Mouse (Mus musculus) hindbrain, embryonic 14.5 days (tissue): Measurements from ENCODE around the gene Nrp2. TPM values are rescaled to one million over a fixed set of nuclear protein-coding genes. Genes with fewer than 3 reads are reported as not detected.

Source experiments
- ATAC-seq: fragments of 200-750 bp; cut with Nextera tagmentation; 2 replicates; pipeline ENCODE4 v1.8.0; 2017; ENCODE audit warnings: moderate number of reproducible peaks, mild to moderate bottlenecking, moderate TSS enrichment, moderate library complexity; ENCODE audit not compliant: low FRiP score
- DNase-seq: peaks from one replicate; pipeline ENCODE4 v3.0.0-alpha.2; 2015; ENCODE audit warnings: low spot score
- H3K27ac ChIP-seq: fragments of 300-500 bp; sonication (generic); 2 replicates; pipeline ENCODE4 v1.5.1; 2014; ENCODE audit warnings: mild to moderate bottlenecking, moderate library complexity
- H3K27me3 ChIP-seq: fragments of 300-500 bp; sonication (generic); 2 replicates; pipeline ENCODE4 v1.6.1; 2014; ENCODE audit warnings: mild to moderate bottlenecking, low read length, mixed read lengths; ENCODE audit not compliant: control insufficient read depth, insufficient read depth
- H3K36me3 ChIP-seq: fragments of 300-500 bp; sonication (generic); replicated peaks from 2 replicates; pipeline ENCODE4 v1.6.1; 2014; ENCODE audit not compliant: control insufficient read depth, insufficient read depth
- H3K4me1 ChIP-seq: fragments of 300-500 bp; sonication (generic); replicated peaks from 2 replicates; pipeline ENCODE4 v1.6.1; 2014; ENCODE audit warnings: antibody characterized with exemption, low read length, mixed read lengths; ENCODE audit not compliant: control insufficient read depth, insufficient read depth
- H3K4me2 ChIP-seq: fragments of 300-500 bp; sonication (generic); replicated peaks from 2 replicates; pipeline ENCODE4 v1.6.1; 2014; ENCODE audit warnings: mild to moderate bottlenecking, moderate library complexity
- H3K4me3 ChIP-seq: fragments of 300-500 bp; sonication (generic); replicated peaks from 2 replicates; pipeline ENCODE4 v1.5.1; 2014; ENCODE audit warnings: mild to moderate bottlenecking, low read length
- H3K9ac ChIP-seq: fragments of 300-500 bp; sonication (generic); 2 replicates; pipeline ENCODE4 v1.6.1; 2014
- H3K9me3 ChIP-seq: fragments of 300-500 bp; sonication (generic); 2 replicates; pipeline ENCODE4 v1.6.1; 2016; ENCODE audit warnings: low read length; ENCODE audit not compliant: control insufficient read depth
- WGBS: fragments of 180-500 bp; shearing (Covaris S2); extraction: QIAGEN DNeasy Blood & Tissue Kit; methylation state at CpG from one replicate; pipeline ENCODE4 v1.1.7; 2014; 5-methylcytosine and 5-hydroxymethylcytosine counted together
- polyA plus RNA-seq: library from polyadenylated mRNA; unstranded; fragments of >200 nt; fragmentation: Nextera tagmentation; extraction: Ambion mirVana; gene quantifications from 2 replicates; pipeline ENCODE4 v1.2.1, GENCODE M21; 2014

The Nrp2 gene
- polyA plus RNA-seq, 1 experiment from 2014 or later, result 34.5 TPM

DNA sequence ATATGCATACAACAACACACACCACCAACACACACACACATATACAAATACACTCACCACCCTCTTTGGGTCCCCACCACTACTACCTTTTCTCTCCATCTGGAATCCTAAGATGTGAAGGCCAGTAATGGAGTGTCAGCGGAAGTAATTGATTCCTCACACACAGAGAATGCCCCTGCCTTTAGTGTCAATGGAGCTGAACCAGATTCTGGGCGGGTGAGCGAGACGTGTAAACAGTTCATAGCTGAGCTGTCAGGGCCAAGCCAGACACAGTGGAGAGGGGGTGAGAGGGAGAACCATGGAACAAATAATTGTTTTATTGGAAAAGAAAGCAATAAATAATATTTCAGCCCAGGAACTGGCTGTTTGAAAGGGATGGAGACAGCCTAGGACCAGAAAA, 24.1 kb downstream of the Nrp2 start:
- Histone ChIP-seq H3K9ac (no peak overlapping the region), H3K27ac (0 out of 2 replicates have a peak overlapping the region, but pooled peaks have one; percentile 7), H3K36me3 (peaks cover 16% of the 10 kb centered on the region; the same call in 1 of the 2 replicates), H3K4me1 (peaks cover 8% of the 10 kb centered on the region; the same call in 1 of the 2 replicates), H3K4me2 (no peak overlapping the region), H3K9me3 (no peaks in the 10 kb centered on the region), H3K27me3 (no peaks in the 10 kb centered on the region), H3K4me3 (no peak overlapping the region)
- 21% methylated on average over 4 of the region's 4 CpGs for WGBS
- ATAC-seq (no peak), DNase-seq (no peak)

DNA sequence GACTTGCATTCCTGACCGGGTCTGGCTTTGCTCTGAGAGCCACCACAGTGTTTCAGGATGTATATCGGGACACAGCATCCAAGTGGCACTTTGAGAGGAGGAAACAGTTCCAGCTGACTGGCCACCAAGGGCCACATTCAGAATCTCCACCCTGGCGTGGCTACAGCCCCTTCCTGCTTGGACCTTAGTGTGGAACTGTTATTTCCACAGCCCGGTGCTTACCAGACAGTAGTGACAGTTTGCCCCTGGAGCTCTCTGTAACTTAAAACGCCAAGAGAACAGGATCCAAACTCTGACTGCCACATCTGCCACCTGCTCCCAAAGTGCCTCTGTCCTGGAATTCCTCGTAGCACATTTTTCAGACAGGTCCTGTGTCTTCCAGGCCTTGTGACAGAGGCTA, 25.3 kb downstream of the Nrp2 start:
- H3K27ac ChIP-seq, result no peak overlapping the region
- ATAC-seq (no peak), DNase-seq (no peak)
- H3K27me3 ChIP-seq, result no peaks in the 10 kb centered on the region
- H3K4me3 ChIP-seq, result no peak overlapping the region
- H3K36me3 ChIP-seq, result 0 out of 2 replicates have a peak, but pooled peaks cover 7% of the 10 kb centered on the region
- no peaks in the 10 kb centered on the region for H3K9me3 ChIP-seq
- H3K9ac ChIP-seq, result no peak overlapping the region
- H3K4me2 ChIP-seq, result no peak overlapping the region
- H3K4me1 ChIP-seq, result peaks cover 8% of the 10 kb centered on the region; the same call in 1 of the 2 replicates
- 44% methylated on average over 6 of the region's 6 CpGs for WGBS

DNA sequence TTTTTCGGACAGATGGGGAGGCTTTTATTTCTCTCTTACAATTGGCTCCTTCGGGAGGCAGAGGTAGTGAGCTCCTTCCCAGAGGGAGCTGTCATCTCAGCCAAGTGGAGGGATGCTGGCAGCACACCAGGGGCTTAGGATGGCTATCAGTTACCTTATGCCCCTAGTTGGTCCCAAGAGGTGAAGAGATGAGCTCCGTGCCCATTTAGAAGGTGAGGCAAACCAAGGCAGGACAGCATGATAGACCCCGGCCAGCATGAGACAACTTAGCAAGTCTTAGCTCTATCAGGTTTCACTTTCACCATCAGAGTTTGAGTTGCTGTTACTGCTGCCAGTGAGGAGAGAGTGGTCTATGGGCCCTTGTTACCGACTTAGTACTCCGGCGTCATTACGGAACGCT, 25.8 kb downstream of the Nrp2 start:
- no peak overlapping the region for H3K4me2 ChIP-seq
- WGBS, result 66% methylated on average over 9 of the region's 9 CpGs
- no peak for ATAC-seq
- no peaks in the 10 kb centered on the region for H3K9me3 ChIP-seq
- no peak overlapping the region for H3K4me3 ChIP-seq
- DNase-seq, result no peak
- peaks cover 10% of the 10 kb centered on the region; the same call in 1 of the 2 replicates for H3K4me1 ChIP-seq
- H3K9ac ChIP-seq, result no peak overlapping the region
- no peak overlapping the region for H3K27ac ChIP-seq
- no peaks in the 10 kb centered on the region for H3K27me3 ChIP-seq
- 0 out of 2 replicates have a peak, but pooled peaks cover 5% of the 10 kb centered on the region for H3K36me3 ChIP-seq

DNA sequence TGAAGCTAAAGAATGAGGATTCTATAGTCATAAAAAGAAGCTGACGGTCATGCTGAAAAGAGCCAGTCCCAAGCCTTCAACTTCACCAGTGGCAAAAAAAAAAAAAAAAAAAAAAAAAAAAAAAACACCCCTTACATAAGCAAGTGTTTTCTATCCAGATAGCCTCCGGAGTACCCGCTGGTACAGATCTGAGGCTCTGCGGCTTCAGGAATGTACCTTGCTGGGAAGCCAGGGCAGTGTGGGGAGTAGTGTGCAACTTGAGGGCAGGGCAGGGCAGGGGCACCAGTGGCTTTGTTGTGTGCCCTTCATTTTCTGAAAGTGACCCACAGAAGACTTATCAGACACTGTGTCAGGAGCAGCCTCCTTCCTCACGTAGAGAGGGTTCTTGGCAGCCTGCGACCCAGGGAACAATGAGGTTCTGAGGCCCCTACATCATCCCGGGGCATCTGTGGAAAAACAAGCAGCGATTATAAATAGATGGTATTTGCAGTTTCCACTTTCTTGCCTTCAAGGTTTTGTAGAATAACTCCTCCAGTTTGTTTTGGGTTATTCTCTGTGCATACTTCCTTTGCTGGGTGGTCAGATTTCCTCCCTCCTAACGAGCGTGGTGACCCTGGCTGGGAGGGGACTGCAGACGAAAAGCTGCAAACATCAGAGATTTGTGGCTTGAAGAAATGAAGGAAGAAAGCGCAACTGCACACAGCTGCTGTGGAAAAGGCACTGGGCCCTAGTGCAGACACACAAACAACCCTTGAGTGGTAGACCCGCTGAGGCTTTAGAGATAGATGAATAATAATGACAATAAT, 26.5 kb downstream of the Nrp2 start:
- Histone ChIP-seq H3K4me1 (peaks cover 13% of the 10 kb centered on the region; the same call in 1 of the 2 replicates), H3K27ac (no peak overlapping the region), H3K36me3 (0 out of 2 replicates have a peak, but pooled peaks cover 4% of the 10 kb centered on the region), H3K9ac (no peak overlapping the region), H3K27me3 (no peaks in the 10 kb centered on the region), H3K4me2 (no peak overlapping the region), H3K4me3 (no peak overlapping the region), H3K9me3 (no peaks in the 10 kb centered on the region)
- no peak for DNase-seq
- WGBS, result 59% methylated on average over 13 of the region's 13 CpGs
- no peak for ATAC-seq

DNA sequence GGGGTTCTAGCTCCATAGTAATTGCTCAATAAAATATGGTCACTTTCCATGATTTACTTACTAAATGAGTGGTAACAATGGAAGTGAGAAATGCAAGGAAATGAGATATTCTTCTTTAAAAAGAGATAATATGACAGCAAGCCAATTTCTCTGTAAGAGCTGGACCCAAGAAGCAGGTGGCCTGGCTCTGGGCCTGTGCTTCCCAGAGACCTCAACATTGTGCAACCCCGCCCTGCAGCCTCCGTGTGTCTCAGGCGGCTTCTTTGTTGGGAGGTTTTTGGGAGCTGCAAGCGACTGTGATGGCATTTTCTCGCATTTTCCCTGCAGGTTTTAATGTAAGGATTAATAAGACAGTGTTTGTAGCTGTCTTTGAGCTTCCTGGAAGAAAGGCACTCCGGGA, 29.0 kb downstream of the Nrp2 start:
- H3K4me3 ChIP-seq, result no peak overlapping the region
- WGBS, result 70% methylated on average over 6 of the region's 6 CpGs

DNA sequence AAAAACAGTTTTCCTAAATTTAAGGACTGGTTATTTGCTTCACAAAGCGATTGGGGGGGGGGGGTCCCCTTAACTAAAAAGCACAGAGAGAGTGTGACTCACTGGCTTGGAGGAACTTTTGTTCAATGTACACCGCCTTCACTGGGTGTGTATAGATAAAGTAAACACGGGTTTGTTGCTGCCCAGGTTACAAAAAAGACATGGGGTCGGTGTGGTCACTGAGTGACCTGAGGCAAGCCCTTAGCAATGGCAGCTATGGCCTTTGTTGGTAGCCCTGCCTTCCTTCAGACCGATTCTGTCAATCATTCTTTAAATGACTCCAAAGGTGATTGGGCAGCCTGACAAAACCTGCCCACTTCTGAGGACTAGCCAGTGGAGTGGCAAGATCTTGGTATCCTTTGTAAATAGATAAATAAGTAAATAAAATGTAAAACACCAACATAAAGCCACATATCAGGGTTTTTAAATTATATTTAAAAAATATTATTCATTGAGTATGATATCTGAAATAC, 31.4 kb downstream of the Nrp2 start:
- H3K36me3 ChIP-seq, result peaks cover 19% of the 10 kb centered on the region
- ATAC-seq (no peak; the same call in 1 of the 2 replicates), DNase-seq (no peak)
- H3K9me3 ChIP-seq, result no peaks in the 10 kb centered on the region
- H3K27ac ChIP-seq, result no peak overlapping the region
- H3K9ac ChIP-seq, result no peak overlapping the region
- no peak overlapping the region for H3K4me3 ChIP-seq
- WGBS, result 65% methylated on average over 5 of the region's 5 CpGs
- H3K27me3 ChIP-seq, result no peaks in the 10 kb centered on the region
- H3K4me2 ChIP-seq, result no peak overlapping the region
- peaks cover 8% of the 10 kb centered on the region; the same call in 1 of the 2 replicates for H3K4me1 ChIP-seq

More for the DNA sequence above, 29.0 kb downstream of the Nrp2 start:
- Histone ChIP-seq H3K27ac (no peak overlapping the region), H3K27me3 (no peaks in the 10 kb centered on the region), H3K9me3 (no peaks in the 10 kb centered on the region), H3K4me2 (no peak overlapping the region), H3K36me3 (0 out of 2 replicates have a peak, but pooled peaks cover 4% of the 10 kb centered on the region), H3K9ac (no peak overlapping the region), H3K4me1 (peaks cover 13% of the 10 kb centered on the region; the same call in 1 of the 2 replicates)
- DNase-seq (no peak), ATAC-seq (no peak)

DNA sequence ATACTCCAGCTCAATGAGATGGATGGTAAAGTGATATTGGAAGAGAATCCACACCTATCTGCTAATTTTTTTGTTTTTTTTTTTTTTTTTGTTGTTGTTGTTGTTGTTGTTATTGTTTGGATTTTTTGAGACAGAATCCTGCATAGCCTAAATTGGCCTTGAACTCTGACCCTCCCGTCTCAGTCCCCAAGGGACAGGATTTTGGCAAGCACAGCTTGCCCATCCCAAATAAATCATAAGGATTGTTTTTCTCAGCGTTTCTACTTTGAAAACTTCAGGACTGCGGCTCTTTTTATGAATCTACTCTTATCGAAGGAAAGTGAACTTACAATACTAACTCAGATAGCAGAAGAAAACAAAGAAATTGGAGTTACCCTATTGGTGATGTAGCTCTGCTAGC, 31.9 kb downstream of the Nrp2 start:
- no peak for ATAC-seq
- DNase-seq, result no peak
- Histone ChIP-seq H3K27ac (no peak overlapping the region), H3K4me3 (no peak overlapping the region), H3K4me1 (peaks cover 8% of the 10 kb centered on the region; the same call in 1 of the 2 replicates), H3K27me3 (no peaks in the 10 kb centered on the region), H3K4me2 (no peak overlapping the region), H3K9ac (no peak overlapping the region), H3K36me3 (peaks cover 17% of the 10 kb centered on the region), H3K9me3 (no peaks in the 10 kb centered on the region)
- 89% methylated on average over 4 of the region's 4 CpGs for WGBS

DNA sequence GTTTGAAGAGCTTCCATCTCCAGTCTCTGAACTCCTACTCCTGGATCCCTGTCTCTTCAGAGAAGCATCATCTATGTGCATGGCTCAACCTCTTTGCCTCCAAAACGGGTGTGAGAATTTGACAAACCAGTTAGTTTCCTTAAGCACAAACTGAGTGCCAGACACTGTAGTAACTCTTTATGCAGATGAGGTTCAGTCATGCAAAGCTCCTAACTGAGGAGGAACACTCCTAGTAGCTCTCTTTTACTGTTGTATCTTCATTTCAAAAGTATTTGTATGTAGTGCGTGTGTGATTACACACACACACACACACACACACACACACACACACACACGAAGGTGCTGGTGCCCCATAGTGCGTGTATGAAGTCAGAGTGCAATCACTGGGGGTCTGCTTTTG, 32.8 kb downstream of the Nrp2 start:
- DNase-seq, result no peak

DNA sequence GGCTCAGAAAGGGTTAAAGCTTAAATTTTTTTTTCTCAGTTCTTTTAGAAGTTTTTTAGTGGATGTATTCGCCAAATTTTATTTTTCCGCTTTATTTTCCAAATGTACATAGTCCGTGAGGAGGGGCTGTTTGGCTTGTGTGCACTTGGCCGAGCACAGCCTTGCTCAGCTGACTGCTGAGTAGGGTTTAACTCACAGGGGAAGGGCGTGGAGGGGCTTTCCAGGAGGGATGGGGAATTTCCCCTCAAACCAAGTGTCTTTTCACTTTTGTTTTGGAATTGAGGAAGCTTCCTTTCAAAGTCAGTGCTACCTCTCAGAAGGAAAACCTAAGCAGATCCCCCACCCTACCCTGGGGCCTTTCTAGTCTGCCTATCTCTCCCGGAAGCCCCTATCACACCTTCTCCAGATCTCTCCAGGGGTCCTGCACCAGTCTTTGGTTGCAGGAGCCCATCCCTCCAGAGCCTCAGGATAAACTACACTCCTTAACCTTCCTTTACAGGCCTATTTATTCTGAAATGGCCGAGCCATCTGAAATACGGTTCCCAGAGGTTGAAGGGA, 33.4 kb downstream of the Nrp2 start:
- Histone ChIP-seq H3K4me2 (no peak overlapping the region), H3K9ac (no peak overlapping the region), H3K36me3 (peaks cover 18% of the 10 kb centered on the region), H3K9me3 (no peaks in the 10 kb centered on the region), H3K4me3 (no peak overlapping the region), H3K27ac (no peak overlapping the region), H3K27me3 (no peaks in the 10 kb centered on the region), H3K4me1 (peaks cover 8% of the 10 kb centered on the region; the same call in 1 of the 2 replicates)
- DNase-seq (no peak), ATAC-seq (no peak)
- 73% methylated on average over 8 of the region's 8 CpGs for WGBS

More for the DNA sequence above, 32.8 kb downstream of the Nrp2 start:
- H3K4me1 ChIP-seq, result peaks cover 8% of the 10 kb centered on the region; the same call in 1 of the 2 replicates
- no peak overlapping the region for H3K4me2 ChIP-seq
- H3K27ac ChIP-seq, result no peak overlapping the region
- no peak for ATAC-seq
- no peaks in the 10 kb centered on the region for H3K27me3 ChIP-seq
- H3K36me3 ChIP-seq, result peaks cover 18% of the 10 kb centered on the region
- no peak overlapping the region for H3K9ac ChIP-seq
- H3K9me3 ChIP-seq, result no peaks in the 10 kb centered on the region
- WGBS, result 82% methylated on average over 4 of the region's 4 CpGs
- H3K4me3 ChIP-seq, result no peak overlapping the region
